16 mouse cellular contexts compared by ENCODE assay signal in the genomic region with DNA sequence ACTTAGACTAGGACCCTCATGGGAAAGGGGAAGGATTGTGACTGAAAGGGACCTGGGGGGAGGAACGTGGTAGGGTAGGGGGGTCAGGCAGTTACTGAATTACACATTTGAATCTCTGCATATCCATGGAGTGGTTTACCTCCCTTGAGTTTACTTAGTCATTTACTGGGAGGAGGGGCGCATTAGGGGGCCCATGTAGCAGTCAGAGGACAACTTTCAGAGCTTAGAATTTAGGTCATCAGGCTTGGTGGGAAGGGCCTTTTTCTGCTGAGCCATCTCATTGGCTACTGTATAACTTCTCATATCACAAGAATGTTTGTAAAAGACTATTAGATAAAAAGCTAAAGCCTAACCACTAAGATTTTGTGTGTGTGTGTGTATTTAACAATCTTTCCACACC. TPM values are rescaled to one million over a fixed set of nuclear protein-coding genes. Genes with fewer than 3 reads are reported as not detected.
"Had no signal": no experiment of that assay in that cellular context is flagged by ENCODE, and none has a peak within 500 bp of the region (broad histone marks: within the 10 kb centered on the region; RNA-seq: fewer than 3 reads in every experiment).

No protein-coding gene starts in this region.

- H3K4me3 ChIP-seq: kidney, embryonic 15.5 days; left cerebral cortex, adult 2 months; limb, embryonic 10.5 days; liver, embryonic 15.5 days; neural tube, embryonic 12.5 days had no signal

- H3K4me1 ChIP-seq: kidney, embryonic 15.5 days; limb, embryonic 10.5 days; neural tube, embryonic 12.5 days had no signal

- H3K27ac ChIP-seq: kidney, embryonic 15.5 days; left cerebral cortex, adult 2 months; limb, embryonic 10.5 days; liver, embryonic 15.5 days; neural tube, embryonic 12.5 days had no signal

- H3K27me3 ChIP-seq: kidney, embryonic 15.5 days; liver, embryonic 15.5 days; neural tube, embryonic 12.5 days had no signal

- DNase-seq: kidney, adult 2 months; kidney, postnatal 25 days; lung, embryonic 14.5 days; lung, postnatal 36 days; midbrain, embryonic 14.5 days; retina, postnatal 1 day; right cerebral cortex, postnatal 14 days; thymus, adult 2 months; thymus, postnatal 36 days had no signal

- H3K9me3 ChIP-seq: kidney, embryonic 15.5 days; limb, embryonic 10.5 days; liver, embryonic 15.5 days; neural tube, embryonic 12.5 days had no signal

- H3K9ac ChIP-seq: kidney, embryonic 15.5 days; liver, embryonic 15.5 days; lung, embryonic 14.5 days; neural tube, embryonic 12.5 days had no signal

- H3K4me2 ChIP-seq: kidney, embryonic 15.5 days; liver, embryonic 11.5 days; liver, embryonic 15.5 days; lung, embryonic 14.5 days; neural tube, embryonic 12.5 days had no signal

RNA-seq across cellular contexts. Expression of gene Kbtbd6, which starts 41.0 kb away (rescaled TPM):
- total RNA-seq: monocyte, adult 5-6 weeks had no signal
